Mouse (Mus musculus) limb, embryonic 11.5 days (tissue): ENCODE measurements around the gene Slc6a21. TPM values are rescaled to one million over a fixed set of nuclear protein-coding genes. Genes with fewer than 3 reads are reported as not detected.

Source experiments
- ATAC-seq: fragments of 200-750 bp; cut with Nextera tagmentation; 2 replicates; pipeline ENCODE4 v1.8.0; 2017; ENCODE audit warnings: low read depth; ENCODE audit not compliant: insufficient number of reproducible peaks, low FRiP score, low TSS enrichment
- DNase-seq: peaks from one replicate; pipeline ENCODE4 v3.0.0-alpha.2; 2015; ENCODE audit warnings: low spot score
- H3K27ac ChIP-seq: fragments of 300-500 bp; sonication (generic); replicated peaks from 2 replicates; pipeline ENCODE4 v1.5.1; 2014; ENCODE audit warnings: low read depth, mild to moderate bottlenecking, low read length
- H3K27me3 ChIP-seq: fragments of 300-500 bp; sonication (generic); 2 replicates; pipeline ENCODE4 v1.6.1; 2014; ENCODE audit warnings: mild to moderate bottlenecking, low read length, mixed read lengths; ENCODE audit not compliant: control insufficient read depth, insufficient read depth
- H3K36me3 ChIP-seq: fragments of 300-500 bp; sonication (generic); 2 replicates; pipeline ENCODE4 v1.6.1; 2014; ENCODE audit warnings: mild to moderate bottlenecking, low read length, moderate library complexity, mixed read lengths; ENCODE audit not compliant: control insufficient read depth, insufficient read depth
- H3K4me1 ChIP-seq: fragments of 300-500 bp; sonication (generic); 2 replicates; pipeline ENCODE4 v1.6.1; 2014; ENCODE audit warnings: low read length, mixed read lengths; ENCODE audit not compliant: control insufficient read depth, insufficient read depth
- H3K4me2 ChIP-seq: fragments of 300-500 bp; sonication (generic); 2 replicates; pipeline ENCODE4 v1.6.1; 2014; ENCODE audit warnings: low read depth, mild to moderate bottlenecking, moderate library complexity; ENCODE audit not compliant: severe bottlenecking
- H3K4me3 ChIP-seq: fragments of 300-500 bp; sonication (generic); 2 replicates; pipeline ENCODE4 v1.5.1; 2014; ENCODE audit warnings: low read depth, low read length
- H3K9ac ChIP-seq: fragments of 300-500 bp; sonication (generic); 2 replicates; pipeline ENCODE4 v1.6.1; 2014; ENCODE audit warnings: mild to moderate bottlenecking, low read length
- H3K9me3 ChIP-seq: fragments of 300-500 bp; sonication (generic); 2 replicates; pipeline ENCODE4 v1.6.1; 2016; ENCODE audit warnings: low read length; ENCODE audit not compliant: control insufficient read depth
- WGBS: fragments of 180-500 bp; shearing (Covaris S2); extraction: QIAGEN DNeasy Blood & Tissue Kit; methylation state at CpG from one replicate; pipeline ENCODE4 v1.1.7; 2014; 5-methylcytosine and 5-hydroxymethylcytosine counted together
- polyA plus RNA-seq: library from polyadenylated mRNA; unstranded; fragments of >200 nt; fragmentation: Nextera tagmentation; extraction: Ambion mirVana; gene quantifications from 2 replicates; pipeline ENCODE4 v1.2.1, GENCODE M21; 2014

Gene Slc6a21
- polyA plus RNA-seq, 1 experiment from 2014 or later: not detected

GRCm38 (mm10) chr7:45302626-45303025 lies 25.3 kb downstream of the Slc6a21 start:
- no peak overlapping the region for H3K9ac ChIP-seq
- no peak overlapping the region for H3K4me3 ChIP-seq
- no peak for DNase-seq
- no peaks in the 10 kb centered on the region for H3K27me3 ChIP-seq
- no peak overlapping the region for H3K27ac ChIP-seq
- H3K9me3 ChIP-seq: no peaks in the 10 kb centered on the region
- ATAC-seq: no peak
- peaks cover 9% of the 10 kb centered on the region for H3K4me1 ChIP-seq
- H3K4me2 ChIP-seq: no peak overlapping the region
- H3K36me3 ChIP-seq: no peaks in the 10 kb centered on the region
- 82% methylated on average over 8 of the region's 8 CpGs for WGBS

DNA sequence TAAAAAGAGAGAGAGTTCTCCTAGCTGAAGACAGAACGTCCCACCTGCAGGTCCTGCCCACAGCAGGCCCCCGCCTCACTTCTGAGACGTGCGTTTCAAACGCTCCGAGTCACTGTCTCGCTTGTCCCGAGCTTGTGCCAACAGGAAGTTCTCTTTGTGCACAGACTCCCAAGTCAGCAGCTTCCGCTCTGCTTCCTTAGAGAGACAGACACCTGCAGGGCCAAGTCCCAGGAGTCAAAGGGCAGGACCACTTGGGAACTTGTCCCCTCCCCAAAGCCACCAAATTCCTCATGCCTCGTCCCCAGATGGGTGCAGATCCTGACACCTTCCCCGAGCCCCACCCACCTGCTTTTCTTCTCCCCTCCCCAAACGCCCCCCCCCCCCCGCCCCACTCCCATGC lies 27.6 kb downstream of the Slc6a21 start:
- Histone ChIP-seq H3K27me3 (no peaks in the 10 kb centered on the region), H3K4me1 (peaks cover 9% of the 10 kb centered on the region), H3K9ac (peak overlapping the region; percentile 17; the same call in 1 of the 2 replicates), H3K27ac (0 out of 2 replicates have a peak overlapping the region, but pooled peaks have one; percentile 14), H3K36me3 (no peaks in the 10 kb centered on the region), H3K9me3 (no peaks in the 10 kb centered on the region), H3K4me3 (peak overlapping the region; percentile 8; the same call in 1 of the 2 replicates), H3K4me2 (peak overlapping the region; percentile 36; the same call in 1 of the 2 replicates)
- 15% methylated on average over 11 of the region's 13 CpGs for WGBS
- DNase-seq (no peak), ATAC-seq (no peak)

DNA sequence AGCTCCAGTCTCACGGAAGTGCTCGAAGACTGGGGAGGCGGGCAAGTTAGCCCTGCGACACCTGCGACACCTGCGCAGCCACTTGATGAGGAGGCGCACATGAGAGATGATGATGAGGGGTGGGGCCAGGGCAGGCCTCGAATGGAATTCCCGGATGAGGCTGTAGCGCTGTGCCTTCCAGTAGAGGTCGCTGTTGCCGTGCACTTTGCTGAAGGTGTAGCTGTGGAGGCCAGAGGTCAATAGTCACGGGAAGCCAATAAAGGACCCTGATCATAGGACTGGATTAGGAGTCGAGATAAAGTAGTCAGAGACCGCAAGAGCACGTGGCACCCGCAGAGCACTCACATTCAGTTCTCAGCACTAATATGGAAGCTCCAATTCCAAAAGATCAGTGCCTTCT lies 28.0 kb downstream of the Slc6a21 start:
- peak overlapping the region; percentile 36; the same call in 1 of the 2 replicates for H3K4me2 ChIP-seq
- WGBS: 3% methylated on average over 17 of the region's 17 CpGs
- H3K9ac ChIP-seq: peak overlapping the region; percentile 17; the same call in 1 of the 2 replicates
- peak overlapping the region; percentile 8; the same call in 1 of the 2 replicates for H3K4me3 ChIP-seq
- H3K27me3 ChIP-seq: no peaks in the 10 kb centered on the region
- no peaks in the 10 kb centered on the region for H3K36me3 ChIP-seq
- H3K9me3 ChIP-seq: no peaks in the 10 kb centered on the region
- peaks cover 9% of the 10 kb centered on the region for H3K4me1 ChIP-seq
- H3K27ac ChIP-seq: no peak overlapping the region
- peak; percentile 89 for DNase-seq
- 0 out of 2 replicates have a peak, but pooled peaks have one; percentile 42 for ATAC-seq

DNA sequence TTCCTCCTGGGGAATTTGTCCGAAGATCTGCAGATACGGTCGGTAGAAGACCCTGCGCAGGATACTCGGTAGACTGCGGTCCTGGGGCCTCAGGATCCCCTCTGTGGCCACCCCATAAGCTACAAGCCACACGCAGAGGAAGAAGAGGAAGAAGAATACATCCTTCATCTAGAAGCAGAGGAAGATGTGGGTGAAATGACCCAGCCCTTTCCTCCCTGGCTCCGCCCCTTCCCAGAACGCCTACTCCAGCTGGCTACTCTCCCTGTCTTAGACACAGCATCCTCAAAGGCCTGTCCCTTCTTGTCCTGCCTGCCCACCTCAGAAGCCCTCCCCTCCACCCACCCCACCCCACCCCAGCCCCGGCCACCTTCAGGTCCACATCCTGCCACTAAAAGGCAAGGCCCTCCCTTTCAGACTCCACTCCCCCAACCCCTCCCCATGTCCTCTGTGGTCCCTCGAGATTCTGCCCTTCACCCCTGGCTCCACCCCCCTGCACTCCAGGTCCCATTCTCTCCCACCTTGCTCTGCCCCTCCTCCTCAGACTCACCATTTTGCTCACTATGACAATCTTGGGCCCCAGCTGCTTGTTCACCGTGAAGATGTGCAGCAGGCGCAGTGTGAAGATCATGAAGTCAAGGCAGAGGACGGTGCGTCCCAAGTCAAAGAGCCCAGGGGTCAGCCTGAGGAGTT lies 31.4 kb downstream of the Slc6a21 start:
- no peak overlapping the region for H3K4me3 ChIP-seq

GRCm38 (mm10) chr7:45309455-45309854 lies 32.1 kb downstream of the Slc6a21 start:
- Histone ChIP-seq H3K4me2 (no peak overlapping the region), H3K36me3 (no peaks in the 10 kb centered on the region), H3K9me3 (no peaks in the 10 kb centered on the region), H3K9ac (no peak overlapping the region), H3K4me1 (peaks cover 17% of the 10 kb centered on the region), H3K4me3 (no peak overlapping the region), H3K27ac (no peak overlapping the region), H3K27me3 (no peaks in the 10 kb centered on the region)
- DNase-seq: peak; percentile 77
- ATAC-seq: no peak
- WGBS: 20% methylated on average over 9 of the region's 9 CpGs

More for the DNA sequence above, 31.4 kb downstream of the Slc6a21 start:
- Histone ChIP-seq H3K4me2 (no peak overlapping the region), H3K9ac (no peak overlapping the region), H3K9me3 (no peaks in the 10 kb centered on the region), H3K36me3 (no peaks in the 10 kb centered on the region), H3K27ac (no peak overlapping the region), H3K27me3 (no peaks in the 10 kb centered on the region), H3K4me1 (peaks cover 15% of the 10 kb centered on the region)
- 63% methylated on average over 15 of the region's 15 CpGs for WGBS
- DNase-seq: no peak
- no peak for ATAC-seq

- Histone ChIP-seq H3K4me2 (no peak overlapping the region), H3K27me3 (no peaks in the 10 kb centered on the region), H3K27ac (no peak overlapping the region), H3K9ac (no peak overlapping the region; the same call in 1 of the 2 replicates), H3K36me3 (no peaks in the 10 kb centered on the region), H3K4me3 (no peak overlapping the region), H3K4me1 (peaks cover 8% of the 10 kb centered on the region; the same call in 1 of the 2 replicates), H3K9me3 (no peaks in the 10 kb centered on the region)
- WGBS: 52% methylated on average over 8 of the region's 8 CpGs
- no peak for ATAC-seq
- DNase-seq: no peak
These were observed 34.7 kb downstream of the Slc6a21 start for GRCm38 (mm10) chr7:45312023-45312422.

GRCm38 (mm10) chr7:45312686-45313453 lies 35.6 kb downstream of the Slc6a21 start:
- no peak for ATAC-seq
- H3K4me2 ChIP-seq: no peak overlapping the region
- WGBS: 28% methylated on average over 10 of the region's 10 CpGs

GRCm38 (mm10) chr7:45313495-45313894 lies 36.2 kb downstream of the Slc6a21 start:
- Histone ChIP-seq H3K4me2 (peak overlapping the region; percentile 16; the same call in 1 of the 2 replicates), H3K27me3 (no peaks in the 10 kb centered on the region), H3K9me3 (no peaks in the 10 kb centered on the region), H3K9ac (0 out of 2 replicates have a peak overlapping the region, but pooled peaks have one; percentile 27), H3K4me3 (no peak overlapping the region), H3K4me1 (peaks cover 8% of the 10 kb centered on the region; the same call in 1 of the 2 replicates), H3K27ac (0 out of 2 replicates have a peak overlapping the region, but pooled peaks have one; percentile 30), H3K36me3 (peaks cover 2% of the 10 kb centered on the region; the same call in 1 of the 2 replicates)
- 36% methylated on average over 9 of the region's 9 CpGs for WGBS
- DNase-seq (no peak), ATAC-seq (no peak)

More at GRCm38 (mm10) chr7:45312686-45313453, 35.6 kb downstream of the Slc6a21 start:
- Histone ChIP-seq H3K36me3 (peaks cover 2% of the 10 kb centered on the region; the same call in 1 of the 2 replicates), H3K27me3 (no peaks in the 10 kb centered on the region), H3K4me1 (peaks cover 8% of the 10 kb centered on the region; the same call in 1 of the 2 replicates), H3K9me3 (no peaks in the 10 kb centered on the region), H3K27ac (0 out of 2 replicates have a peak overlapping the region, but pooled peaks have one; percentile 30), H3K9ac (0 out of 2 replicates have a peak overlapping the region, but pooled peaks have one; percentile 27), H3K4me3 (no peak overlapping the region)
- no peak for DNase-seq
